Mouse (Mus musculus) forebrain, embryonic 11.5 days (tissue): Measurements from ENCODE around the gene Nlrc5. TPM values are rescaled to one million over a fixed set of nuclear protein-coding genes. Genes with fewer than 3 reads are reported as not detected.

Experiments
- ATAC-seq: fragments of 200-750 bp; cut with Nextera tagmentation; replicated peaks from 2 replicates; pipeline ENCODE4 v1.8.0; 2017; ENCODE audit warnings: moderate TSS enrichment; ENCODE audit not compliant: low FRiP score
- DNase-seq: peaks from one replicate; pipeline ENCODE4 v3.0.0-alpha.2; 2017; ENCODE audit warnings: low spot score
- H3K27ac ChIP-seq: fragments of 300-500 bp; sonication (generic); 2 replicates; pipeline ENCODE4 v1.5.1; 2014; ENCODE audit warnings: low read depth, low read length
- H3K27me3 ChIP-seq: fragments of 300-500 bp; sonication (generic); 2 replicates; pipeline ENCODE4 v1.6.1; 2014; ENCODE audit warnings: mild to moderate bottlenecking, low read length, mixed read lengths; ENCODE audit not compliant: control insufficient read depth, insufficient read depth
- H3K36me3 ChIP-seq: fragments of 300-500 bp; sonication (generic); 2 replicates; pipeline ENCODE4 v1.6.1; 2014; ENCODE audit warnings: mild to moderate bottlenecking, low read length, moderate library complexity, mixed read lengths; ENCODE audit not compliant: control insufficient read depth, insufficient read depth
- H3K4me1 ChIP-seq: fragments of 300-500 bp; sonication (generic); replicated peaks from 2 replicates; pipeline ENCODE4 v1.6.1; 2014; ENCODE audit warnings: low read length, mixed read lengths; ENCODE audit not compliant: control insufficient read depth, insufficient read depth
- H3K4me2 ChIP-seq: fragments of 300-500 bp; sonication (generic); 2 replicates; pipeline ENCODE4 v1.6.1; 2014; ENCODE audit warnings: low read depth, mild to moderate bottlenecking, low read length, moderate library complexity, mixed read lengths; ENCODE audit not compliant: severe bottlenecking
- H3K4me3 ChIP-seq: fragments of 300-500 bp; sonication (generic); 2 replicates; pipeline ENCODE4 v1.5.1; 2014; ENCODE audit warnings: low read depth, low read length
- H3K9ac ChIP-seq: fragments of 300-500 bp; sonication (generic); 2 replicates; pipeline ENCODE4 v1.6.1; 2014; ENCODE audit warnings: low read length
- H3K9me3 ChIP-seq: fragments of 300-500 bp; sonication (generic); 2 replicates; pipeline ENCODE4 v1.6.1; 2016; ENCODE audit warnings: low read length, mixed read lengths; ENCODE audit not compliant: control insufficient read depth
- WGBS: fragments of 180-500 bp; shearing (Covaris S2); extraction: QIAGEN DNeasy Blood & Tissue Kit; methylation state at CpG from one replicate; pipeline ENCODE4 v1.1.7; 2014; 5-methylcytosine and 5-hydroxymethylcytosine counted together
- microRNA-seq: library from miRNA; unstranded; fragments of <30 nt; microRNA quantifications from one replicate; pipeline ENCODE4, GENCODE M21; 2016; ENCODE audit not compliant: insufficient number of aligned reads
- polyA plus RNA-seq: library from polyadenylated mRNA; unstranded; fragments of >200 nt; fragmentation: Nextera tagmentation; extraction: Ambion mirVana; gene quantifications from 2 replicates; pipeline ENCODE4 v1.2.1, GENCODE M21; 2014

The Nlrc5 gene
- polyA plus RNA-seq, 1 experiment from 2014 or later = 0.09 TPM

GRCm38 (mm10) chr8:94575148-94575547 is 141.0 kb downstream of the Nlrc5 start:
- no peaks in the 10 kb centered on the region for H3K4me1 ChIP-seq
- H3K27ac ChIP-seq = no peak overlapping the region
- H3K27me3 ChIP-seq = no peaks in the 10 kb centered on the region
- peaks cover 2% of the 10 kb centered on the region for H3K36me3 ChIP-seq
- H3K9me3 ChIP-seq = no peaks in the 10 kb centered on the region
- WGBS = 90% methylated on average over 4 of the region's 4 CpGs
- no peak overlapping the region for H3K4me2 ChIP-seq
- DNase-seq = no peak
- H3K4me3 ChIP-seq = no peak overlapping the region
- no peak for ATAC-seq
- H3K9ac ChIP-seq = no peak overlapping the region

Small RNAs within 50 kb of the gene (microRNA-seq; reads per million reads assigned to microRNA genes)
- gene Mir7072 = not detected

Other genes starting within 250 kb of the Nlrc5 start
- 135 and 143 TPM in 2 replicates for gene Nup93, start 219.8 kb upstream of the Nlrc5 start, polyA plus RNA-seq
- not detected in 2 replicates for gene Slc12a3, start 105.2 kb upstream of the Nlrc5 start, polyA plus RNA-seq
- 52.6 and 56.9 TPM in 2 replicates for gene Herpud1, start 47.9 kb upstream of the Nlrc5 start, polyA plus RNA-seq
- gene Cpne2, start 98.6 kb downstream of the Nlrc5 start, polyA plus RNA-seq = 19.9 and 23.1 TPM in 2 replicates
- 53.4 and 55.2 TPM in 2 replicates for gene Rspry1, start 167.6 kb downstream of the Nlrc5 start, polyA plus RNA-seq
- gene Fam192a, start 167.6 kb downstream of the Nlrc5 start, polyA plus RNA-seq = 102 and 108 TPM in 2 replicates
- 82.3 and 89.1 TPM in 2 replicates for gene Arl2bp, start 232.2 kb downstream of the Nlrc5 start, polyA plus RNA-seq